Mouse (Mus musculus) mouse trophoblast stem cell (cell line): ENCODE measurements around the gene Lrrc17.
"Not testable (repeated sequence)": the region's sequence is repeated elsewhere in the genome, so short reads cannot be mapped to it uniquely, and the experiment has no call there.

Experiments
- in situ Hi-C, 2 experiments: fragments of 300-500 bp; cut with MseI, MboI; formaldehyde crosslinking; loops; 2 replicates in 1 of 2; 3 replicates in 1 of 2; pipeline ENCODE4 v1.15.1; 2025

Gene Lrrc17

GRCm38 (mm10) chr5:21542226-21542625, 1.1 kb upstream of the Lrrc17 start:
- in situ Hi-C loops = no loop called here

GRCm38 (mm10) chr5:21544821-21545220, 1.5 kb downstream of the Lrrc17 start:
- in situ Hi-C loops = no loop called here

- in situ Hi-C loops = no loop called here
Measured at GRCm38 (mm10) chr5:21545227-21545626, 1.9 kb downstream of the Lrrc17 start.

- in situ Hi-C loops = no loop called here
Measured at GRCm38 (mm10) chr5:21545786-21546185, 2.4 kb downstream of the Lrrc17 start.

GRCm38 (mm10) chr5:21547005-21547404, 3.6 kb downstream of the Lrrc17 start:
- in situ Hi-C loops = no loop called here

GRCm38 (mm10) chr5:21553685-21554084, 10.3 kb downstream of the Lrrc17 start:
- in situ Hi-C loops = no loop called here

- in situ Hi-C loops = no loop called here
Measured at GRCm38 (mm10) chr5:21554732-21555131, 11.4 kb downstream of the Lrrc17 start.

- in situ Hi-C loops = no loop called here
Measured at GRCm38 (mm10) chr5:21556502-21556901, 13.1 kb downstream of the Lrrc17 start.

- in situ Hi-C loops = no loop called here
Measured at GRCm38 (mm10) chr5:21563936-21564335, 20.6 kb downstream of the Lrrc17 start.

- in situ Hi-C loops = no loop called here
Measured at GRCm38 (mm10) chr5:21565392-21566065, 22.2 kb downstream of the Lrrc17 start.

- in situ Hi-C loops = no loop called here
Measured at GRCm38 (mm10) chr5:21567784-21568183, 24.4 kb downstream of the Lrrc17 start.

- in situ Hi-C loops = no loop called here
Measured at GRCm38 (mm10) chr5:21572764-21573416, 29.5 kb downstream of the Lrrc17 start.

- in situ Hi-C loops = no loop called here
Measured at GRCm38 (mm10) chr5:21574386-21575209, 31.2 kb downstream of the Lrrc17 start.

GRCm38 (mm10) chr5:21575210-21575550, 31.8 kb downstream of the Lrrc17 start:
- in situ Hi-C loops = no loop called here

- in situ Hi-C loops = no loop called here
Measured at GRCm38 (mm10) chr5:21578136-21578535, 34.8 kb downstream of the Lrrc17 start.

GRCm38 (mm10) chr5:21586763-21587162, 43.4 kb downstream of the Lrrc17 start:
- in situ Hi-C loops = loop anchor here (10.0 kb wide), 2 partner anchors 152 to 322 kb away; no protein-coding TSS in a partner anchor

- in situ Hi-C loops = loop anchor here (10.0 kb wide), 2 partner anchors 153 to 323 kb away; no protein-coding TSS in a partner anchor
Measured at GRCm38 (mm10) chr5:21587683-21588082, 44.3 kb downstream of the Lrrc17 start.

GRCm38 (mm10) chr5:21588220-21588619, 44.9 kb downstream of the Lrrc17 start:
- in situ Hi-C loops = loop anchor here (10.0 kb wide), 2 partner anchors 153 to 323 kb away; no protein-coding TSS in a partner anchor

- in situ Hi-C loops = no loop called here
Measured at GRCm38 (mm10) chr5:21592106-21592505, 48.7 kb downstream of the Lrrc17 start.

- in situ Hi-C loops = no loop called here
Measured at GRCm38 (mm10) chr5:21593201-21593709, 49.9 kb downstream of the Lrrc17 start.

- in situ Hi-C loops = not testable (repeated sequence)
Measured at GRCm38 (mm10) chr5:21599536-21599935, 56.2 kb downstream of the Lrrc17 start.

- in situ Hi-C loops = no loop called here
Measured at GRCm38 (mm10) chr5:21599961-21600360, 56.6 kb downstream of the Lrrc17 start.
